Mouse (Mus musculus) E14TG2a.4 (cell line): ENCODE results near the gene Limk2.

Experiments used
- CTCF ChIP-seq: conservative IDR thresholded peaks from 2 replicates; pipeline ENCODE4 v1.5.1; 2014; ENCODE audit warnings: low read length
- NANOG ChIP-seq: IDR thresholded peaks from 2 replicates; pipeline ENCODE4 v1.6.1; 2014; ENCODE audit warnings: borderline replicate concordance, low read length, mixed read lengths
- POU5F1 ChIP-seq: IDR thresholded peaks from 2 replicates; pipeline ENCODE4 v1.6.1; 2014; ENCODE audit warnings: low read length, borderline replicate concordance

GRCm38 (mm10) chr11:3349343-3349695 is 59.7 kb downstream of the Limk2 start:
- no peak for TF ChIP-seq CTCF
- no peak for TF ChIP-seq POU5F1
- no peak for TF ChIP-seq NANOG
